Mouse (Mus musculus) monocyte, adult 5-6 weeks (primary cell): ENCODE results near the gene Rin1. TPM values are rescaled to one million over a fixed set of nuclear protein-coding genes. Genes with fewer than 3 reads are reported as not detected.
"Not testable (repeated sequence)": the region's sequence is repeated elsewhere in the genome, so short reads cannot be mapped to it uniquely, and the experiment has no call there.

Experiments used
- ATAC-seq: fragments of 153-309, 156-312 bp; replicated peaks from 2 replicates; pipeline ENCODE4 v1.8.0; 2017; ENCODE audit warnings: mild to moderate bottlenecking; ENCODE audit not compliant: low TSS enrichment, insufficient number of reproducible peaks, severe bottlenecking, poor library complexity, low FRiP score
- total RNA-seq: library from RNA; stranded (forward); fragments of 200-1000, 200-491, 200-594 nt; gene quantifications from 3 replicates; pipeline ENCODE4 v1.2.3, GENCODE M21; 2017

Gene Rin1
- total RNA-seq, 1 experiment from 2014 or later, result 0.19 TPM

DNA sequence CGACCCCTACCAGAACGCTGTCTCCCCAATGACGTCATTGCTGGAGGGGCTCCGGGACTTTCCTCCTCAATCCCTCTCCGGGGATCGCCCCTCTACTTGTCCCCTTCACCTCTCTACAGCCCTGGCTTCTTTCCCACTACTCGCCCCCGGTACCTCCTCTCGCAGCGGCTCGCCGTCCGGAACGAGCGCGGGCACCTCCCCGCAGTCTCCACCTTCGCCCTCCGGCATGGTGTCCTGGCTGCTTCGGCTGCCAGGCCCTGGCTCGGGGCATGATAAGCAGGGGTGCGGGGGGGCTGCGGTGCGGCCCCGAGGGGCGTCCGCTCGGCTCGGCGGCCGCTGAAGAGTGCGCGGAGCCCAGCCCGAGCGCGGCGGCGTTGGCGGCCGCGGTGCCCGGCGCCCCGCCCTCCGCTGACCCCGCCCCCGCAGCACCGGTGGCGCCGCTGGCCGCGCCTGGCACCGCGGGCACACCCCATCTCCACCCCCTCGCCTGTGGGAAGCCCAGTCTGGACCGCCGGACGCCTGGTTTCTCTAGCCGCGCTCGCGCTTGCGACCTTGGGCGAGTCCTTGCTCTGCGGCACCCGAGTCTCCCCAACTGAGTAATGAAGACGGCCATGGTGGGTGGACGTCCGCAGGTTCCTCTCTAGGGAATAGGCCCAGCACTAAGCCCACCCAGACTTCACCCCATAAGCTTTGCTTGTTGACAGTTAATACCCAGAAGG, 35.0 kb downstream of the Rin1 start, which contains the start of gene Tmem151a:
Tmem151a (minus strand) TSS at position 387 of the 719 bp plus-strand sequence.
- ATAC-seq, result no peak

DNA sequence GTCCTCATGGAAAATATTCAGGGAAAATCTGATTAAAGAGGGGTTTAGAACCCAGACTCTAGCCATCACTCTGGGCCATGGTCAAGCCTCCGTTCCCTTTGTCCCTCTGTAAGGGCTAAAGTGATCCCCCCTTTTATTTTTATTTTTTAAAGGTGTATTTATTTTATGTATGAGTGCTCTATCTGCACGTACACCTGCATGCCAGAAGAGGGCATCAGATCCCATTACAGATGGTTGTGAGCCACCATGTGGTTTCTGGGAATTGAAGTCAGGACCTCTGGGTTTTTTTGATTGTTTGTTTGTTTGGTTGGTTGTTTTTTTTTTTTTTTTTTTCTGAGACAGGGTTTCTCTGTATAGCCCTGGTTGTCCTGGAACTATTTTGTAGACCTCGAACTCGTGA, 36.3 kb downstream of the Rin1 start:
- ATAC-seq, result not testable (repeated sequence)

DNA sequence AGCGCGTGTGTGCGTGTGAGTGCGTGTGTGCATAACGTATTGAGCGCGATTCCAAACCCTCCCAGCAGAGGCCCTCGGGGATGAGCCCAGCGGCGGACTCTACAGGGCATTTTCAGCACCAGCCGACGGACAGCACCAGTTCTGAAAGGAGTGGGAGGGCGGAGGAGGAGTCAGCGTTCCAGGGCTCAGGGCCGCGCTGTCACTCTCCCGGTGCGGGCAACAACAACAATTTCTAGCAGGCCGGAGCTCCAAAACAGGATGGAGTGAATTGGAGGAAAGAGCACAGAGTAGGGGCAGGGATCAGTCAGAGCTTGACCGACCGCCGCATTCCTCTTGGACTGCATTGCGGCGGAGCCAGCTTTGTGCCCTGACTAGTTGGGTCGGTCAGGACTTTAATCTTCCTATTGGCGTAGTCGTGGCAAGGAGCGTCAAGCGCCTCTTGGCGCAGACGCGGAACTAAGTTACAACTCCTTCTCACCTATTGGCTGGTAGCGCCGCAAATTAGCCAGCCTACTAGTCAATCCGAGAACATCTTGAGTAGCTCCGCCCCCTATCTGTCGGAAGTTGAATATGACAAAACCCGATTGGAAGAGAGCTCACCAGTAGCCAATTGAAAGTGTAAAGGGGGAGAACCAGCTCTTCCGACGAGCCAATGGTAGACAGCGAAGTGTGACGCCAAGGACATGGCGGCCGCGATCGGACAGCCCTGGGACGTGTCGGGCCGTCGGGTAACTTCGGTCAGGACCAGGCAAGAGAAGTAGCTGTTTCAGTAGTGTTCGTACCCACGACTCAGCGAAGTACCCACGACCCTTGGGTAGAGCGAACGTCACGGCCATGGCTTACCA, 37.8 kb downstream of the Rin1 start, which contains the start of gene Yif1a:
Yif1a (plus strand) TSS at position 655 of the 845 bp plus-strand sequence.
- peak; percentile 82 for ATAC-seq

DNA sequence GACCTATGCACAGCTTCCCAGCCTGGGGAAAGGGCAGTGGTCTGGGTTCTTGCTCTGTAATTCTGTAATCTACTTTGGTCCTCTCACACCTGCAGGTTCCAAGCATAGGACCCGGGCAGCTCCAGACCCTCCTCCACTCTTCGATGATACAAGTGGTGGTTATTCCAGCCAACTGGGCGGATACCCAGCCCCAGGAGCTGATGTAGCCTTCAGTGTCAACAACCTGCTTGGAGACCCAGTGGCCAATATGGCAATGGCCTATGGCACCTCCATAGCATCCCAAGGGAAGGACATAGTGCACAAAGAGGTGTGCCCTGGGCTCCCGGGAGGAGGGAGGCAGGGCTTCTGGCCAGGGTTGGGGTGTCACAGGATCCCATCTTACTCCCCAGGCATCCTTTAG, 39.0 kb downstream of the Rin1 start:
- no peak for ATAC-seq

DNA sequence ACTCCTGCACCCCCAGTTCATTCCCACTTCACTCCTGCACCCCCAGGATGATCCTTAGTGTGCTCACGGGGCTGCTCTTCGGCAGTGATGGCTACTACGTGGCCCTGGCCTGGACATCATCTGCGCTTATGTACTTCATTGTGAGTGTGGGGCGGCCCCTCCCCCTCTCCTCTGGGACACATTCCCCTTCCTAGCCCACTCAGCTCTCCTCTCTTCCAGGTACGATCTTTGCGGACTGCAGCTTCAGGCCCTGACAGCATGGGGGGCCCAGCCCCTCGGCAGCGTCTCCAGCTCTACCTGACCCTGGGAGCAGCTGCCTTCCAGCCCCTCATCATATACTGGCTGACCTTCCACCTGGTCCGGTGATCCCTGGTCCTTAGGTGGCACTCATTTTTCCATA, 41.8 kb downstream of the Rin1 start:
- no peak for ATAC-seq

DNA sequence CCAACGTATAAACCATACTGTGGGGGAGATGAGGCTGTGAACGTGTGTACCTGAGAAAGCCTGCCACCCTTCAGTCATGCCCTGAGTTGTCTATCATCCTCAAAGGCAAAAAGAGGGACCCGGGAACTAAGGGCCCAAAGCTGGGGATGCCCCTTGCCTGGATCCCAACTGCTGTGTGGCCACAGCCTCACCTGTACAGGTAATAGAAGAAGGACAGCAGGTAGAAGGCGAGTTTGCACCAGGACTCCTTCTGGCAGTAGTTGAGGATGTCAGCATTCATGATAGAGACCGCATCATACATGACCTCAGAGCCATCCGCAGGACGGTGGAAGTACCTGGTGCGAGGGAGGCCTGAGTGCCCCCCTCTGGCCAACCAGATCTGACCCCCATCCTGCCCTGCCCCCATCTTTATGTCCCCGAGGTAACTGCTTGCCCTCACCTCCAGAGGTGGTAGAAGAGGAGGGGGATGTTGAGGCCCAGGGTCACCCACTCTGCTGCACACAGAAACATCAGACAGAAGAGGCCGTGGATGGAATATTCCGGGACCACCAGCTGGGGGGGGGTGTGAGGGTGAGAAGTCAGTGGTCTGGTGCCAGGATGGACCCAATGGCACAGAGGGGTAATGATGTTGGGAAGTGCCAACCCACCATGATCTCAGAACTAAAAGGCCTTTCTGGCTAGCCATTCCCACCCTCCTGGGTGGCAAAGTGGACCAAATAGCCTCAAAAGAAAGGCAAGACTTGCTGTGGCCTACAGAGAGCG, 43.4 kb downstream of the Rin1 start:
- ATAC-seq, result no peak

DNA sequence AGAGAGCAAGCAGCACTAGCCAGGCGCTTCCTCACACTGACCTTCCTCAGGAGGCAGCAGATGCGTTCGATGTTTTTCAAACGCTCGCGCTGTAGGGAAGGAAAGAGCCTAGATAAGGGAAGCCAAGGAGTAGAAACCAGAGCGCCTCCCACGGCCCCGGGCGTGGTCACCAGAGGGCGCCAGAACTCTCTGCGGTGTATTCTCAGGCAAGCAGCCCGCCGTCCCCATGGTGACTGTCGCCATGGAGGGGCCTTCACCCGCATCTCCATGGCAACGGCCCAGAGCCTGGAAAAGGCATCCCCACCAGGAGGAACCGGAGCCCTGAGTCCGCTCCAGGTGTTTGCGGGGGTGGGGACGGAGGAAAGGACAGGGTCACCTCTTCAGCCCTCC, 44.0 kb downstream of the Rin1 start:
- peak; percentile 72 for ATAC-seq

DNA sequence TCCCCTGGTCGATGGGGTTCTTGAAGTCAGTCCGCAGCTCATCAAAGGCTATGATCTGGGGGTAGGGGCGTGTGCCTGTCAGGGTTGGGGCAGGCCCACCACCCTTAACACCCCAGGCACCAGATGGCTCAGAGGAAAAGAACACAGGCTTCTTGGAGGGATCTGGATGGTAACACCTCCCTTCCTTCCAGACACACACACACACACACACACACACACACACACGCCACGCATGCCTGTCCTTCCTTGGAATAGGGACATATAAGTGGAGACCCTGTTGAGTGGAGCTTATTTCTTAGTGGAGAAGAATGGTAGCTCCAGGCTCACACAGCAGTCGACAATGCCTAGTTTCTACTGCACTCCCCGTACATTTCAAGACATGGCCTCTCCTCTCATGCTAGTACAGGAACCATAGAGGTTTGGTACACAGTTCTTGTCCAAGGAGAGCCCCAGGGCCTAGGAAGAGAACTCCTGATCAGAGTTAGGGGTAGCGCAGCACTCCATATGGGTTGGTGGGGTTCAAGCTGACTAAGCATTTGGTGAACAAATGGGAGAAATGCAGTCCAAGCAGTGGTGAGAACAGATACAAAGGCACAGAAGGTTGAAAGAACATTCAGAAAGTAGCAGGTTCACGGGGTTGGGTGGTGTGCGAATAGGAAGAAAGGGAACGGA, 44.6 kb downstream of the Rin1 start:
- ATAC-seq, result no peak

DNA sequence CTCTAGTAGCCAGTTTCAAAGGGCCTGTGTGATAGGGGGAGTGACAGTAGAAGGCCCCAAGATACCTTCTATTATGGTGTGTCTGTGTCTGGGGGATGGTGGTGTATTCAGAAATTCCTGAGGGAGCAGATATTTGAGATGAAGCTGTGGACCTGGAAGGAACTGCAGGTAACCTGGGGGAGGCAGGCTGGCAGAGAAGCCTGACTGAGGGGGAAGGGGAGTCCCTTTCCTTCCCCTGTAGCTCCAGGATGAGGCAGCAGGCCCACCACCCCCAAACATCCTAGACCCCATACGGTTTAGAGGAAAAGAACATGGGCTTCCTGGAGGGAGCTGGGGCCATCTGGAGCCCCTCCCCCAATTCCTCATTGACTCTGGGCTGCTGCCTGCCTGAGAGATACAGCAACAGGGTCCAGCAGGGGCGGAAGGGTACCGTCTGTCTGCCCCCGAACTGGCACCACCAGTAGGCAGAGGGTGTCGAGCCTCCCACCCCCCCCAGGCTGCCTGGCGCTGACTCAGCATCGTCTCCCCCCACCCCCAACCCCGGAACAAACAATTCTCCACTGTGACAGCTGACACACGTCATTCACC, 45.7 kb downstream of the Rin1 start:
- ATAC-seq, result no peak

DNA sequence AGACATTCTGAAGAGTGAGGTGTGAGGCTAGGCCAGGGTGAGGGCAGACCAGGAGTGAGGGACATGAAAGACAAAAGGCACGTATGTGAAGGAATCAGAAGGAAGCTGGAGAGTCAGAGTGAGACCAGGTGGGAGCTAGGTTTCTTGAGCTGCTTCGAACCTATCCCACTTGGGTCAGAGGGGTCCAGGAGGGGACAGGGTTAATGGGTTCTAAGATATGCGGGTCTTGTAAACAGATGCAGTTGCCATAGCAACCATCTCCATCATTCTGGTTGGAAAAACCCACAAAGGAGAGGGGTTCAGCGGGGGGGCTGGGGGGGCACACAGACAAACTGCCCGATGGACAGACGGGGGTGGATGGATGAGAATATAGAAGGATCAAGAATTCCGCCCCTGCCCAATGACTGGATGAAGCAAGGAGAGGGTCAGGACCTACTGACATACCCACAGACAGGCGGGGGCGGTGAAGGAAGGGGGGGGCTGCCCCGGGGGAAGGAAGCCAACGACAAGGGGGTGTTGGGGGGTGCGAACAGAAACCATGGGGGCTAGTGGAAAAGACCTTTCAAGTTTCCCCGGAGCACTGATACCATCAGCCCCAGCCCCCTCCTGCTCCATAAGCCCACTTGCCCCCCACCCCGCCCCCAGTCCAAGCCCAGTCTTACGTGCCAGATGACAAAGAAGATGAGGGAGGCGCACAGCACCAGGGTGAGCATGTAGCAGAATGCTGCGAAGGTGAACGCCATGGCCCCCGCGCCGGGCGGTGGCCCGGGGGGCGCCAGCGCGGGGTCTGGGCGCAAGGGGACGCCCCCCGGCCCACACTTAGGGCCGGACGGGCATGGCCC, 47.5 kb downstream of the Rin1 start:
- no peak for ATAC-seq

DNA sequence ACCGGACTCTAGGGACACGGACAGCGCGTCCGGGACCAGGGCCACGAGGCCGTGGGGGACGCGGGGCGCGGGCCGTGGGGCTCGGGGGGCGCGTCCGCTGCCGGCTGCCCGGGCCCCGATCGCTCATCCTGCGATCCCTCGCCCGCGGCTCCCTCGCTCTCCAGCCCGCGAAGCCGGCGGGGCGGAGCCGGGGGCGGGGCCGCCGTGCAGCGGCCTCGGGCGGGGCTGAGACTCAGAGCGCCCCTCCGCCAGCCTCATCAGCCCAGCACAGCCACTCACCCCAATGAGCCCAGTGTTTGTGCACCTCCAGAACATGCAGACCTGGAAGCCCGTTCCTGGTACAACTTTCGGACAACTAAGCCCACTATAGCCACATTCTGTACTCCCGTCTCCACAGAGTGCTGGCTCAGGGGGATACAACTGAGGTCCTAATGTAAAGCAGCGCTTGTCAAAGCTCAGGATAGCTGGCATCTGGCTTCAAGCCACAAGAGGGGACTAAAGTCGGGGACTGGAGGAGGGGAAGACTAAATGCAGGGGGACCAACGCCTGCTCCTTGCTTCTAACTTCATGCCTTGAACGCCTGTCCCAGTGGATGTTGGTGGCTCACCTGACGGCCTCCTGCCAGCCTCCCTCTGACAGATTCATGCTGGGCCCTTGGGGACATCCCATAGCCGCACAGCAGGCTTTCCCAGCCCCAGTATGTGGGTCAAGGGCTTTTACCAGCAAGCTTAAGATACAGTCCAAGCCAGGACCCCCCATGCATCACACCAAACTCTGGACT, 48.3 kb downstream of the Rin1 start, which contains the start of gene Cnih2:
Cnih2 (minus strand) TSS at position 159 of the 781 bp plus-strand sequence.
- ATAC-seq, result no peak

DNA sequence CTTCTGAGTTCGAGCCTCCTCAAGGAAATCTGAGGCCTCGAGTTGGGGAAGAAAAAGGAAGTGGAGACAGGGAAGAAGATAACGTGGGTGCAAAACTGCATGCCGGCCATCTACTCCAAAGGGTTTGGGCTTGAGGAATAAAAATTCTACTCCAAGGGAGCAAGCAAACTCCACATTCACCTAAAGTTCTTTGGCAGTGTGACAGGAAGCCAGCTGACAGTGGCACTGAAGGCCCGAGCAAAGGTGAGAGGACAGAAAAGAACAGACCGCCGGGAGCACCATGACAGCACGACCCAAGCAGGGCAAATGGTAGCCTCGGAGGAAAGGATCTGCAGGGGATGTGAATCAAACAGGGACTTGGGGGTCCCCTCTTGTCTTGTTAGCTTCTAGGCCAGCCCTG, 55.8 kb downstream of the Rin1 start:
- ATAC-seq, result no peak

Other genes starting within 250 kb of the Rin1 start
- gene Gm21992, start 238.9 kb upstream of the Rin1 start, total RNA-seq, result 15.1 to 25.6 TPM (median 19.0 TPM) in 3 replicates
- gene Rbm14, start 238.8 kb upstream of the Rin1 start, total RNA-seq, result 6.2 to 21.3 TPM (median 6.9 TPM) in 3 replicates
- gene Ccs, start 211.1 kb upstream of the Rin1 start, total RNA-seq, result 18.7 to 42.7 TPM (median 33.6 TPM) in 3 replicates
- gene Ccdc87, start 211.1 kb upstream of the Rin1 start, total RNA-seq, result not detected in 3 replicates
- gene Ctsf, start 195.4 kb upstream of the Rin1 start, total RNA-seq, result 0.39 TPM in 1 of 3 replicates, not detected in the others
- gene Actn3, start 172.6 kb upstream of the Rin1 start, total RNA-seq, result 0.10 to 1.7 TPM in 2 of 3 replicates, not detected in the other
- 5.2 to 12.4 TPM (median 10.3 TPM) in 3 replicates for gene Zdhhc24, start 171.8 kb upstream of the Rin1 start, total RNA-seq
- 0.29 TPM in 1 of 3 replicates, not detected in the others for gene Bbs1, start 143.9 kb upstream of the Rin1 start, total RNA-seq
- gene Dpp3, start 122.2 kb upstream of the Rin1 start, total RNA-seq, result 38.4 to 56.8 TPM (median 49.0 TPM) in 3 replicates
- gene Peli3, start 107.4 kb upstream of the Rin1 start, total RNA-seq, result not detected in 3 replicates
- 17.6 to 27.9 TPM (median 17.8 TPM) in 3 replicates for gene Mrpl11, start 88.3 kb upstream of the Rin1 start, total RNA-seq
- not detected in 3 replicates for gene Npas4, start 60.2 kb upstream of the Rin1 start, total RNA-seq
- gene Slc29a2, start 26.6 kb upstream of the Rin1 start, total RNA-seq, result 0.97 TPM in 1 of 3 replicates, not detected in the others
- gene B4gat1, start 11.7 kb upstream of the Rin1 start, total RNA-seq, result 5.1 to 6.9 TPM in 2 of 3 replicates, not detected in the other
- 4.3 TPM in 1 of 3 replicates, not detected in the others for gene AC124502.3, start 11.6 kb upstream of the Rin1 start, total RNA-seq
- gene Brms1, start 9.1 kb upstream of the Rin1 start, total RNA-seq, result 16.6 to 60.3 TPM (median 46.3 TPM) in 3 replicates
- gene Cd248, start 17.6 kb downstream of the Rin1 start, total RNA-seq, result not detected in 3 replicates
- 0.67 to 7.8 TPM (median 3.3 TPM) in 3 replicates for gene Tmem151a, start 35.0 kb downstream of the Rin1 start, total RNA-seq
- gene Yif1a, start 38.1 kb downstream of the Rin1 start, total RNA-seq, result 10.4 to 13.3 TPM (median 10.5 TPM) in 3 replicates
- gene Cnih2, start 48.0 kb downstream of the Rin1 start, total RNA-seq, result 0.32 TPM in 1 of 3 replicates, not detected in the others
- 87.3 to 123 TPM (median 101 TPM) in 3 replicates for gene Rab1b, start 56.6 kb downstream of the Rin1 start, total RNA-seq
- 9.2 to 25.6 TPM (median 17.2 TPM) in 3 replicates for gene Klc2, start 68.1 kb downstream of the Rin1 start, total RNA-seq
- 11.1 to 32.0 TPM (median 19.2 TPM) in 3 replicates for gene Pacs1, start 222.6 kb downstream of the Rin1 start, total RNA-seq
- 229 to 250 TPM (median 247 TPM) in 3 replicates for gene Sf3b2, start 245.0 kb downstream of the Rin1 start, total RNA-seq
- gene Gal3st3, start 247.8 kb downstream of the Rin1 start, total RNA-seq, result not detected in 3 replicates